Mouse (Mus musculus) right cerebral cortex, adult 2 months (tissue): ENCODE data around the gene Mylip.

Source experiments
- DNase-seq, 2 experiments: peaks; one replicate each; pipeline ENCODE4 v3.0.0; 2021 to 2022; ENCODE audit warnings: low spot score in 2 of 2

Gene Mylip

DNA sequence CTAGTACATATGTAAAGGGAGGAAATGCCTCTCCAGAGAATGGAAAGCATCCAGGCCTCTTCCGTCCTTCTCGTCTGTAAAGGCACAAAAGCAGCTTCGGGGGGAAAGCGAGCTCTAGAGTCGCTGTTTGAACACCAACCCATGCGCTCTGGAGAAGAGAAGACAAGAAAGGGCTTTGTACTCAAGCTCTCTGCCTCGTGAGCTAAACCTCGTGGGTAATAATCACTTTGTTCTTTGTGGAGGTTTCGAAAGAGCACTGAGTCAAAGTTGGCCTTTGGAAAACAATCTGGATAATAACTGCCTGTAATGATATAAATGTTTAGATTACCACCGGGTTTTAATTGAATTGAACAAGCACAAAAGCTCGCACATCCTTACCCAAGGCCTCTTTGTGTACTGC, 39.7 kb downstream of the Mylip start:
- no peak for DNase-seq

- no peak for DNase-seq
Measured at GRCm38 (mm10) chr13:45437134-45437533, 47.6 kb downstream of the Mylip start.

- DNase-seq = no peak
Measured at GRCm38 (mm10) chr13:45438853-45439252, 49.3 kb downstream of the Mylip start.

GRCm38 (mm10) chr13:45440226-45440625, 50.7 kb downstream of the Mylip start:
- no peak for DNase-seq

GRCm38 (mm10) chr13:45442451-45442850, 52.9 kb downstream of the Mylip start:
- no peak for DNase-seq

GRCm38 (mm10) chr13:45442918-45443535, 53.5 kb downstream of the Mylip start:
- DNase-seq = no peak

DNA sequence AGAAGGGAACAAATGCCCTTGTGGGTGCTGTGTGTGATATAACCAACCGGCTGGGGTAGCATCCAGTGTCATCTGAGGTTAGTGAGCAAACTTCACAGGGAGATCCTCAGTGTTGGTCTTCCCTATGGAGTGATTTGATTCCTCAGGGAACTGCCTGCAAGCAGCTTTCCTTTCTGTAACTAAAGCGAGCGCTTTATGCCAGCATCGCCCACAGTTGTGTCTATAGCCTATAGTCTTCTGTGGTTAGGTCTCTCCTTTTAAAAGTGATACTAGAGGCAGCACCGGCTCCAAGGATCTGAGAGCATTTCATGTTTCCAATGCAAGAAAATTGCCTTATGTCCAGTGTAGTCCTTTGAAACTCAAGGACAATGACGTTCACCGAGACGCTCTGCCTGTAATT, 54.7 kb downstream of the Mylip start:
- DNase-seq = peak in 1 of 2 experiments; percentile 32

DNA sequence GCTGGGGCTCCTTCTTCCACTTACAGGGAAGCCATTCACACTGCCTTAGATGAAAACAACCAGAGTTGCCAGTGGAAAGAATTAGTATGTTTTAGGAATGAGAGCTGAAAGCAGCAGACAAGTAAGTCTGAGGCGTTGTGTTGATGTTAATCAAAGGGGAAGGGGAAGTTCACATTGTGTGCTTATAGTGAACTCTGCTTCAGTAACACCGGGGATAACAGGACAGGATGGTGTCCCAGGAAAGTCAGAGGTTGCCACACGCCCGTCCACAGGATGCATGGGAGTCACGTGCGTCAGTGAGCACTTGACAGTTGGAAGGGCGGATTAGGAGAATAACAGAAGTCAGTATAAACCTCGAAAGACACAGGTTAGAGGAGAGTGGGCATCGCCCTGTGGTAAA, 55.1 kb downstream of the Mylip start:
- no peak for DNase-seq

- DNase-seq = no peak
Measured at GRCm38 (mm10) chr13:45446636-45447035, 57.1 kb downstream of the Mylip start.

GRCm38 (mm10) chr13:45452437-45452836, 62.9 kb downstream of the Mylip start:
- no peak for DNase-seq

GRCm38 (mm10) chr13:45453033-45453432, 63.5 kb downstream of the Mylip start:
- no peak for DNase-seq

- no peak for DNase-seq
Measured at GRCm38 (mm10) chr13:45454044-45454443, 64.5 kb downstream of the Mylip start.

- DNase-seq = no peak
Measured at GRCm38 (mm10) chr13:45454641-45455040, 65.1 kb downstream of the Mylip start.

- no peak for DNase-seq
Measured at GRCm38 (mm10) chr13:45455108-45455861, 65.7 kb downstream of the Mylip start.

- DNase-seq = no peak
Measured at GRCm38 (mm10) chr13:45455862-45456192, 66.3 kb downstream of the Mylip start.

DNA sequence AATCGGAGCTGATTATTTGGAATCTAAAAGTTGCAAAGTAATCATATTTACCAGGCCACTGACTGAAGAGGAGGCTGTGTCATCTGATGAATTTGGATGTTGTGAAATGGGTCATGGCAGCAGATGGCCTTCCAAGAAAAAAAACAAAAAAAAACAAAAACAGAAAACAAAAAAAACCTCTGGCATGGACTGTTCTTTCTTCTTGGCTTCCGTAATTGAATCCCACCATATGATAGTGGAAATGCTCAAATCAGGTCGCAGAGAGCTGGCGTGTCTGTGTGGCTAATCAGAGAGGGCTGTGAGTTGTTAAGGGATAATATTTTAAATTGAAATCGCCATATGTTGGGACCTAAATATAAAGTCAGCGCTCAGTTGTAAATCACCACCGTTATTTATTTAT, 67.9 kb downstream of the Mylip start:
- DNase-seq = no peak

- no peak for DNase-seq
Measured at GRCm38 (mm10) chr13:45460177-45460576, 70.6 kb downstream of the Mylip start.

GRCm38 (mm10) chr13:45461370-45461958, 71.9 kb downstream of the Mylip start:
- DNase-seq = no peak
